Mouse (Mus musculus): Measurements from ENCODE around the gene Nck1. TPM values are rescaled to one million over a fixed set of nuclear protein-coding genes. Genes with fewer than 3 reads are reported as not detected.

Nck1 gene
- total RNA-seq (2017), result 42.5 and 78.9 TPM in 2 replicates

- ATAC-seq (replicated peaks in 1 of 2; ENCODE audit: insufficient read depth in 1 of 2, low FRiP score in 2 of 2, low TSS enrichment in 1 of 2, low read depth in 1 of 2, poor library complexity in 2 of 2, severe bottlenecking in 2 of 2), result peak; percentile 98 to 99
Observed at GRCm38 (mm10) chr9:100545715-100546593, at the start of gene Nck1. Nck1 (minus strand) TSS chr9:100546134.

- no peak for ATAC-seq (replicated peaks in 1 of 2; ENCODE audit: insufficient read depth in 1 of 2, low FRiP score in 2 of 2, low TSS enrichment in 1 of 2, low read depth in 1 of 2, poor library complexity in 2 of 2, severe bottlenecking in 2 of 2)
Observed at GRCm38 (mm10) chr9:100590462-100590861, 44.5 kb upstream of the Nck1 start.

- no peak for ATAC-seq (replicated peaks in 1 of 2; ENCODE audit: insufficient read depth in 1 of 2, low FRiP score in 2 of 2, low TSS enrichment in 1 of 2, low read depth in 1 of 2, poor library complexity in 2 of 2, severe bottlenecking in 2 of 2)
Observed at GRCm38 (mm10) chr9:100584031-100584430, 38.1 kb upstream of the Nck1 start.

- no peak for ATAC-seq (replicated peaks in 1 of 2; ENCODE audit: insufficient read depth in 1 of 2, low FRiP score in 2 of 2, low TSS enrichment in 1 of 2, low read depth in 1 of 2, poor library complexity in 2 of 2, severe bottlenecking in 2 of 2)
Observed at GRCm38 (mm10) chr9:100582883-100583575, 37.1 kb upstream of the Nck1 start.

GRCm38 (mm10) chr9:100581543-100582492 is 35.9 kb upstream of the Nck1 start:
- ATAC-seq (replicated peaks in 1 of 2; ENCODE audit: insufficient read depth in 1 of 2, low FRiP score in 2 of 2, low TSS enrichment in 1 of 2, low read depth in 1 of 2, poor library complexity in 2 of 2, severe bottlenecking in 2 of 2), result no peak

- ATAC-seq (replicated peaks in 1 of 2; ENCODE audit: insufficient read depth in 1 of 2, low FRiP score in 2 of 2, low TSS enrichment in 1 of 2, low read depth in 1 of 2, poor library complexity in 2 of 2, severe bottlenecking in 2 of 2), result no peak
Observed at GRCm38 (mm10) chr9:100580196-100580740, 34.3 kb upstream of the Nck1 start.

GRCm38 (mm10) chr9:100573942-100574341 is 28.0 kb upstream of the Nck1 start:
- no peak for ATAC-seq (replicated peaks in 1 of 2; ENCODE audit: insufficient read depth in 1 of 2, low FRiP score in 2 of 2, low TSS enrichment in 1 of 2, low read depth in 1 of 2, poor library complexity in 2 of 2, severe bottlenecking in 2 of 2)

- no peak for ATAC-seq (replicated peaks in 1 of 2; ENCODE audit: insufficient read depth in 1 of 2, low FRiP score in 2 of 2, low TSS enrichment in 1 of 2, low read depth in 1 of 2, poor library complexity in 2 of 2, severe bottlenecking in 2 of 2)
Observed at GRCm38 (mm10) chr9:100573300-100573699, 27.4 kb upstream of the Nck1 start.

- ATAC-seq (replicated peaks in 1 of 2; ENCODE audit: insufficient read depth in 1 of 2, low FRiP score in 2 of 2, low TSS enrichment in 1 of 2, low read depth in 1 of 2, poor library complexity in 2 of 2, severe bottlenecking in 2 of 2), result no peak
Observed at GRCm38 (mm10) chr9:100571511-100571910, 25.6 kb upstream of the Nck1 start.

GRCm38 (mm10) chr9:100570626-100571233 is 24.8 kb upstream of the Nck1 start, which contains the start of gene Slc35g2:
Slc35g2 (minus strand) TSS chr9:100571090.
- ATAC-seq (replicated peaks in 1 of 2; ENCODE audit: insufficient read depth in 1 of 2, low FRiP score in 2 of 2, low TSS enrichment in 1 of 2, low read depth in 1 of 2, poor library complexity in 2 of 2, severe bottlenecking in 2 of 2), result peak; percentile 34 to 44

- peak; percentile 39 to 81 for ATAC-seq (replicated peaks in 1 of 2; ENCODE audit: insufficient read depth in 1 of 2, low FRiP score in 2 of 2, low TSS enrichment in 1 of 2, low read depth in 1 of 2, poor library complexity in 2 of 2, severe bottlenecking in 2 of 2)
Observed at GRCm38 (mm10) chr9:100569798-100570625, 24.1 kb upstream of the Nck1 start.

- no peak for ATAC-seq (replicated peaks in 1 of 2; ENCODE audit: insufficient read depth in 1 of 2, low FRiP score in 2 of 2, low TSS enrichment in 1 of 2, low read depth in 1 of 2, poor library complexity in 2 of 2, severe bottlenecking in 2 of 2)
Observed at GRCm38 (mm10) chr9:100560251-100560890, 14.4 kb upstream of the Nck1 start.

- no peak for ATAC-seq (replicated peaks in 1 of 2; ENCODE audit: insufficient read depth in 1 of 2, low FRiP score in 2 of 2, low TSS enrichment in 1 of 2, low read depth in 1 of 2, poor library complexity in 2 of 2, severe bottlenecking in 2 of 2)
Observed at GRCm38 (mm10) chr9:100558991-100559390, 13.1 kb upstream of the Nck1 start.

GRCm38 (mm10) chr9:100558023-100558573 is 12.2 kb upstream of the Nck1 start:
- no peak for ATAC-seq (replicated peaks in 1 of 2; ENCODE audit: insufficient read depth in 1 of 2, low FRiP score in 2 of 2, low TSS enrichment in 1 of 2, low read depth in 1 of 2, poor library complexity in 2 of 2, severe bottlenecking in 2 of 2)

GRCm38 (mm10) chr9:100555686-100556085 is 9.8 kb upstream of the Nck1 start:
- no peak for ATAC-seq (replicated peaks in 1 of 2; ENCODE audit: insufficient read depth in 1 of 2, low FRiP score in 2 of 2, low TSS enrichment in 1 of 2, low read depth in 1 of 2, poor library complexity in 2 of 2, severe bottlenecking in 2 of 2)
